Mouse (Mus musculus): ENCODE results near the gene Tbc1d8b. TPM values are rescaled to one million over a fixed set of nuclear protein-coding genes. Genes with fewer than 3 reads are reported as not detected.

Gene Tbc1d8b
- polyA plus RNA-seq (2012; rRNA removed) (0.88 and 1.3 TPM in 2 replicates), polyA plus RNA-seq (2014; fragmentation: Nextera tagmentation; extraction: Ambion mirVana) (0.14 and 0.28 TPM in 2 replicates)

DNA sequence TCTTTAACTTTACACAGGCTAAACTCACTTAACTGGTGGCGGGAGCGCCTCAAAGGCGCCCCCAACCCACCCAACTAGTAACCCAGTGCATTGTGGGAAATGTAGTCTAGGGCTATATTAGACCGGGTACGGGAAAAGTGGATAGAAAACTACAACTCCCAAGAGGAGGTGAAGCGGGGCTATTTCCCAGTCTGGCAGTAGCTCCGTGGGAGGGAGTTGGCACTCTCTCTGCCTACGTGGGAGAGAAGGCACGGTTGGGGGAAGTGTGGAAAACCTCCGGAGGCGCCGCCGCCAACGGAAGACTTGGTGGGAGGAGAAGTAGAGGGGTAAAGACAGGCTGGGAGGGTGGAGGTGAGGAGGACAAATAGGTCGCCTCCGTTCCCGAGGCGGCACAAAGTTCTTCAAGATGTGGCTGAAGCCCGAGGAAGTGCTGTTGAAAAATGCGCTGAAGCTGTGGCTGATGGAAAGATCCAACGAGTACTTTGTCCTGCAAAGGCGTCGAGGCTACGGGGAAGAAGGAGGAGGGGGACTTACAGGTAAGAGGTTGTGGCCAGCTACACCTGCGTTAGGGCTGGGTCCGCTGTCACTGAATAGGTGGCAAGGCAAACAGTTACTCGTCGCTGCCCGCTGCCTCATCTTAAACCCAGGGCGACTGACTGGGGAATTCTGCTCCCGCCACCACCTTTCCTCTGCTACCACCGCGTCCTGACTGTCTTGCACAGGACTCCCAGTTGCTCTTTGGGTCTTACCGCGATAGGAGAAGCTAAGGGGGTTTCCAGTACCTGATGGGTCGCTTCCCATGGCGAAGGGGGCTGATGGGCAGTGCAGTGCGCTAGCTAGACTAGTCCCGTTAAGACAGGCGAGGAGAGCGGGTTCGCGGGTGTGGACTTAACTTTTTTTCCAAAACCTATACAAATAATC is at the start of gene Tbc1d8b:
TSS of gene Tbc1d8b (plus strand) at position 222 of the 921 bp plus-strand sequence.
- WGBS (ENCODE audit: insufficient replicate concordance): 10% methylated on average over 43 of the region's 43 CpGs
- Histone ChIP-seq H3K27me3 (ENCODE audit: control insufficient read depth, insufficient read depth, low read length) (no peaks in the 10 kb centered on the region), H3K4me2 (ENCODE audit: low read depth) (peak within 1 kb of the TSS; percentile 72), H3K9me3 (ENCODE audit: control insufficient read depth, low read length) (no peaks in the 10 kb centered on the region), H3K27ac (no peak within 1 kb of the TSS), H3K36me3 (replicated peaks; ENCODE audit: control insufficient read depth, insufficient read depth, low read depth) (no peaks in the 10 kb centered on the region), H3K9ac (replicated peaks) (peak within 1 kb of the TSS; percentile 69), H3K4me1 (replicated peaks; ENCODE audit: control insufficient read depth in 2 of 2, insufficient read depth in 2 of 2, low read length in 1 of 2) (no peaks in the 10 kb centered on the region), H3K4me3 (ENCODE audit: insufficient read depth in 1 of 2, low read depth in 2 of 2, low read length in 2 of 2) (peak within 1 kb of the TSS; percentile 63 to 99)
- TF ChIP-seq EP300 (IDR thresholded peaks at IDR 0.05; ENCODE audit: low read depth) (no peak), CTCF (IDR thresholded peaks at IDR 0.05; ENCODE audit: low read depth) (no peak)
- ATAC-seq (ENCODE audit: insufficient read depth) (peak; percentile 99), DNase-seq (ENCODE audit: low read depth in 3 of 3, low spot score in 3 of 3) (peak; percentile 67 to 72 (median 68))

DNA sequence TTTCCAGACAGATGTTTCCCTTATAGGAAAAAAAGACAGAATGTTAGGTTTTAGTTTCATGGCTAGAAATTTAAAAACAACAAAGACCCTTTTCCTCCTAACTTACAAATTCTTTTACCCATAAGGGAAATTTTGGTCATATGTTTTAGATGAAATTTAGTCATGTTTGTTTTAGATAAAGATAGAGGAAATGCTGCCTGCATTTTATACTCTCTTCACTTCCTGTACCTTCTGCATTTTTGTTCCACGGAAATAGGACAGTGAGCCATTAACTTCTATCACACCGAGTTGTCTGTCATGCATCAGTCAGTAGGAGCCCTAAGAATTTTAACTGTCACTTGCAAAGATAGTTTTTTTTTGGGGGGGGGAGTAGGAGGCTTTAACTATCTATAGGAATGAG is 45.1 kb upstream of the Tbc1d8b start:
- Histone ChIP-seq H3K4me3 (ENCODE audit: insufficient read depth in 1 of 2, low read depth in 2 of 2, low read length in 2 of 2) (no peak overlapping the region), H3K9me3 (ENCODE audit: control insufficient read depth, low read length) (no peaks in the 10 kb centered on the region), H3K4me2 (ENCODE audit: low read depth) (no peak overlapping the region), H3K27me3 (ENCODE audit: control insufficient read depth, insufficient read depth, low read length) (no peaks in the 10 kb centered on the region), H3K36me3 (replicated peaks; ENCODE audit: control insufficient read depth, insufficient read depth, low read depth) (no peaks in the 10 kb centered on the region), H3K4me1 (replicated peaks; ENCODE audit: control insufficient read depth in 2 of 2, insufficient read depth in 2 of 2, low read length in 1 of 2) (no peaks in the 10 kb centered on the region; a peak in 1 of 4 replicates), H3K27ac (no peak overlapping the region), H3K9ac (replicated peaks) (no peak overlapping the region)
- 22% methylated on average over 2 of the region's 2 CpGs for WGBS (ENCODE audit: insufficient replicate concordance)
- DNase-seq (ENCODE audit: low read depth in 3 of 3, low spot score in 3 of 3) (no peak), ATAC-seq (ENCODE audit: insufficient read depth) (no peak)
- TF ChIP-seq CTCF (IDR thresholded peaks at IDR 0.05; ENCODE audit: low read depth) (no peak), EP300 (IDR thresholded peaks at IDR 0.05; ENCODE audit: low read depth) (no peak)

- no peak overlapping the region for H3K27ac ChIP-seq
- H3K9ac ChIP-seq (replicated peaks): no peak overlapping the region
- H3K4me2 ChIP-seq (ENCODE audit: low read depth): no peak overlapping the region
- ATAC-seq (ENCODE audit: insufficient read depth) (no peak), DNase-seq (ENCODE audit: low read depth in 3 of 3, low spot score in 3 of 3) (no peak)
- no peaks in the 10 kb centered on the region for H3K27me3 ChIP-seq (ENCODE audit: control insufficient read depth, insufficient read depth, low read length)
- H3K9me3 ChIP-seq (ENCODE audit: control insufficient read depth, low read length): no peaks in the 10 kb centered on the region
- H3K4me3 ChIP-seq (ENCODE audit: insufficient read depth in 1 of 2, low read depth in 2 of 2, low read length in 2 of 2): no peak overlapping the region
- TF ChIP-seq EP300 (IDR thresholded peaks at IDR 0.05; ENCODE audit: low read depth): no peak
- no peak for TF ChIP-seq CTCF (IDR thresholded peaks at IDR 0.05; ENCODE audit: low read depth)
- H3K4me1 ChIP-seq (replicated peaks; ENCODE audit: control insufficient read depth in 2 of 2, insufficient read depth in 2 of 2, low read length in 1 of 2): no peaks in the 10 kb centered on the region; a peak in 1 of 4 replicates
- no peaks in the 10 kb centered on the region for H3K36me3 ChIP-seq (replicated peaks; ENCODE audit: control insufficient read depth, insufficient read depth, low read depth)
Measured at GRCm38 (mm10) chrX:139640418-139640817, 44.4 kb upstream of the Tbc1d8b start.

DNA sequence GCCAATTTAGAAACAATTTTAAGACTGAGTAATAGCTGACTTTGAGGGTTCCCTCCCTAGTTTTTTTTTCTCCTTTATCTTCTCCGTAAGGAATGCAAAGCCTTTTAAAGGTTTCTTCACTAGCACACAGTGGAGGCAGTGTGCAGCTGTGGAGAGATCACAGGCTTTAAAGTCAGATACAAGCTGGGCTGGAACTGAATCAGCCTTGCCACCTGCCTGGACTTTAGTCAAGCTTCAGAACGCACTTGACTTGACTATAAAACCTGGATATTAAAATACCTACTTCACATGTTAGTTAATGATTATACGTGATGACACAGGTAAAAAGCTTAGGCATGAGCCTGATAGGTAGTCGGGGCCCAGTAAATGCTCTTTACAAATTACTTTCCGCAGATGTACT is 32.6 kb upstream of the Tbc1d8b start:
- H3K9me3 ChIP-seq (ENCODE audit: control insufficient read depth, low read length): no peaks in the 10 kb centered on the region
- no peak overlapping the region for H3K27ac ChIP-seq
- 70% methylated on average over 5 of the region's 5 CpGs for WGBS (ENCODE audit: insufficient replicate concordance)
- TF ChIP-seq EP300 (IDR thresholded peaks at IDR 0.05; ENCODE audit: low read depth): no peak
- TF ChIP-seq CTCF (IDR thresholded peaks at IDR 0.05; ENCODE audit: low read depth): no peak
- ATAC-seq (ENCODE audit: insufficient read depth): no peak
- H3K4me3 ChIP-seq (ENCODE audit: insufficient read depth in 1 of 2, low read depth in 2 of 2, low read length in 2 of 2): no peak overlapping the region
- no peak overlapping the region for H3K9ac ChIP-seq (replicated peaks)
- no peaks in the 10 kb centered on the region for H3K36me3 ChIP-seq (replicated peaks; ENCODE audit: control insufficient read depth, insufficient read depth, low read depth)
- H3K4me1 ChIP-seq (replicated peaks; ENCODE audit: control insufficient read depth in 2 of 2, insufficient read depth in 2 of 2, low read length in 1 of 2): peaks cover 3 to 7% of the 10 kb centered on the region in 2 experiments; a peak in 3 of 4 replicates
- H3K27me3 ChIP-seq (ENCODE audit: control insufficient read depth, insufficient read depth, low read length): no peaks in the 10 kb centered on the region
- no peak overlapping the region for H3K4me2 ChIP-seq (ENCODE audit: low read depth)
- DNase-seq (ENCODE audit: low read depth in 3 of 3, low spot score in 3 of 3): no peak

DNA sequence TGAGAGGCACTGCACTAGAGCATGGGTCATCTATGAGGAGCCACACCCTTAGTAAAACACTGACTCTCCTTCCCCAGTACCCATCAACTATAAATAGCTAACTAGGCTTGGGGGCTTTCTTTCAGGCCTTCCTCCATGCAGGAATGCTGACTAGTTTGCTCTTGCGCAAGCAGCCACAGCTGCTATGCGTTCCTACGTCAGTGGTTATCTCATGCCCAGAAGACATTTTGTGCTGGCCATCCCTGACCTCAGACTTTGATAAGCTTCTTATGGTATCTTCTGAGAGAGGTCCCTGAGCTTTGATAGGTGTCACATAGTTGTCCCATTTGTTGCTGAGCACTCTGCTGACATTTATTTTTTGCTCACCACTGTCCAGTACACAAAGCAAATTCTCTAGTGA is 31.5 kb upstream of the Tbc1d8b start:
- Histone ChIP-seq H3K36me3 (replicated peaks; ENCODE audit: control insufficient read depth, insufficient read depth, low read depth) (no peaks in the 10 kb centered on the region), H3K9ac (replicated peaks) (no peak overlapping the region), H3K4me3 (ENCODE audit: insufficient read depth in 1 of 2, low read depth in 2 of 2, low read length in 2 of 2) (no peak overlapping the region), H3K27me3 (ENCODE audit: control insufficient read depth, insufficient read depth, low read length) (no peaks in the 10 kb centered on the region), H3K4me1 (replicated peaks; ENCODE audit: control insufficient read depth in 2 of 2, insufficient read depth in 2 of 2, low read length in 1 of 2) (peaks cover 3 to 7% of the 10 kb centered on the region in 2 experiments; a peak in 3 of 4 replicates), H3K27ac (no peak overlapping the region), H3K4me2 (ENCODE audit: low read depth) (no peak overlapping the region; the same call in 1 of the 2 replicates), H3K9me3 (ENCODE audit: control insufficient read depth, low read length) (no peaks in the 10 kb centered on the region)
- DNase-seq (ENCODE audit: low read depth in 3 of 3, low spot score in 3 of 3) (peak; percentile 24 to 34 (median 31)), ATAC-seq (ENCODE audit: insufficient read depth) (peak; percentile 76; the same call in 1 of the 2 replicates)
- 11% methylated on average over 3 of the region's 3 CpGs for WGBS (ENCODE audit: insufficient replicate concordance)
- peak; percentile 34; the same call in 1 of the 2 replicates for TF ChIP-seq EP300 (IDR thresholded peaks at IDR 0.05; ENCODE audit: low read depth)
- no peak for TF ChIP-seq CTCF (IDR thresholded peaks at IDR 0.05; ENCODE audit: low read depth)
